8 mouse cellular contexts compared by ENCODE assay signal in genomic region chrX:100625802-100626793, GRCm38 (mm10). TPM values are rescaled to one million over a fixed set of nuclear protein-coding genes. Genes with fewer than 3 reads are reported as not detected.
DNase-seq lines count a peak whose midpoint lies in the region; ATAC-seq and TF ChIP-seq lines count a peak whose summit lies in the region.

Gene Pdzd11 (minus strand): TSS chrX:100626568.

- WGBS in heart, embryonic 12.5 days, result 18% methylated on average over 62 of the region's 62 CpGs
- WGBS in kidney, postnatal 0 days, result 26% methylated on average over 61 of the region's 62 CpGs
- 21% methylated on average over 62 of the region's 62 CpGs for WGBS in liver, embryonic 11.5 days
- 20% methylated on average over 61 of the region's 62 CpGs for WGBS in stomach, embryonic 14.5 days

- no peaks in the 10 kb centered on the region for H3K9me3 ChIP-seq in heart, embryonic 12.5 days (replicated peaks)
- H3K9me3 ChIP-seq in kidney, postnatal 0 days (replicated peaks; ENCODE audit: low read length), result no peaks in the 10 kb centered on the region
- H3K9me3 ChIP-seq in liver, embryonic 11.5 days (ENCODE audit: control insufficient read depth, low read length), result no peaks in the 10 kb centered on the region
- H3K9me3 ChIP-seq in stomach, embryonic 14.5 days (ENCODE audit: control insufficient read depth, low read depth, low read length), result no peaks in the 10 kb centered on the region

- ATAC-seq in erythroid progenitor cell, adult 5-6 weeks (replicated peaks; ENCODE audit: low FRiP score, poor library complexity, severe bottlenecking), result peak; percentile 99
- peak; percentile 99 for ATAC-seq in heart, embryonic 12.5 days (ENCODE audit: insufficient number of reproducible peaks, low FRiP score)
- peak; percentile 99 for ATAC-seq in kidney, postnatal 0 days (replicated peaks; ENCODE audit: low FRiP score, low read depth)
- peak; percentile 96 for ATAC-seq in liver, embryonic 11.5 days (replicated peaks; ENCODE audit: low FRiP score)
- peak; percentile 100 for ATAC-seq in stomach, embryonic 14.5 days (ENCODE audit: insufficient number of reproducible peaks, insufficient read depth, low FRiP score, low read depth)

- TF ChIP-seq CTCF in kidney, postnatal 0 days (IDR thresholded peaks at IDR 0.05; ENCODE audit: low read depth), result no peak

- peak within 1 kb of the TSS; percentile 65 for H3K4me3 ChIP-seq in heart, embryonic 12.5 days
- peak within 1 kb of the TSS; percentile 57 for H3K4me3 ChIP-seq in kidney, postnatal 0 days (replicated peaks; ENCODE audit: low read depth, low read length)
- peak within 1 kb of the TSS; percentile 80 for H3K4me3 ChIP-seq in liver, embryonic 11.5 days (ENCODE audit: low read depth, low read length)
- peak within 1 kb of the TSS; percentile 55 for H3K4me3 ChIP-seq in stomach, embryonic 14.5 days (ENCODE audit: low read depth, low read length)

- H3K4me2 ChIP-seq in heart, embryonic 12.5 days, result peak within 1 kb of the TSS; percentile 70
- peak within 1 kb of the TSS; percentile 73 for H3K4me2 ChIP-seq in kidney, postnatal 0 days (ENCODE audit: low read length)
- peak within 1 kb of the TSS; percentile 72 for H3K4me2 ChIP-seq in liver, embryonic 11.5 days
- H3K4me2 ChIP-seq in stomach, embryonic 14.5 days (replicated peaks; ENCODE audit: low read depth, low read length), result peak within 1 kb of the TSS; percentile 56

- peaks cover 7% of the 10 kb centered on the region; the same call in 1 of the 2 replicates for H3K4me1 ChIP-seq in heart, embryonic 12.5 days (replicated peaks)
- no peaks in the 10 kb centered on the region for H3K4me1 ChIP-seq in kidney, postnatal 0 days (replicated peaks; ENCODE audit: insufficient read depth, low read length)
- H3K4me1 ChIP-seq in liver, embryonic 11.5 days (replicated peaks; ENCODE audit: control insufficient read depth, insufficient read depth, low read length), result no peaks in the 10 kb centered on the region
- 0 out of 2 replicates have a peak, but pooled peaks cover 4% of the 10 kb centered on the region for H3K4me1 ChIP-seq in stomach, embryonic 14.5 days (ENCODE audit: control insufficient read depth, insufficient read depth, low read length)

- no peaks in the 10 kb centered on the region for H3K27me3 ChIP-seq in heart, embryonic 12.5 days (replicated peaks)
- no peaks in the 10 kb centered on the region for H3K27me3 ChIP-seq in kidney, postnatal 0 days (ENCODE audit: insufficient read depth, low read length)
- peaks cover 2% of the 10 kb centered on the region; the same call in 1 of the 2 replicates for H3K27me3 ChIP-seq in liver, embryonic 11.5 days (replicated peaks; ENCODE audit: control insufficient read depth, insufficient read depth, low read length)
- no peaks in the 10 kb centered on the region for H3K27me3 ChIP-seq in stomach, embryonic 14.5 days (ENCODE audit: control insufficient read depth, insufficient read depth, low read length)

- H3K27ac ChIP-seq in heart, embryonic 12.5 days (ENCODE audit: poor library complexity, severe bottlenecking), result peak within 1 kb of the TSS; percentile 85
- peak within 1 kb of the TSS; percentile 64 for H3K27ac ChIP-seq in kidney, postnatal 0 days
- H3K27ac ChIP-seq in liver, embryonic 11.5 days (ENCODE audit: low read depth, low read length), result peak within 1 kb of the TSS; percentile 87
- H3K27ac ChIP-seq in stomach, embryonic 14.5 days (ENCODE audit: low read length), result peak within 1 kb of the TSS; percentile 69; the same call in 1 of the 2 replicates

- peaks cover 11% of the 10 kb centered on the region for H3K36me3 ChIP-seq in heart, embryonic 12.5 days
- H3K36me3 ChIP-seq in kidney, postnatal 0 days (ENCODE audit: insufficient read depth, low read length), result no peaks in the 10 kb centered on the region
- H3K36me3 ChIP-seq in liver, embryonic 11.5 days (ENCODE audit: control insufficient read depth, insufficient read depth, low read length), result no peaks in the 10 kb centered on the region
- no peaks in the 10 kb centered on the region for H3K36me3 ChIP-seq in stomach, embryonic 14.5 days (ENCODE audit: control insufficient read depth, insufficient read depth, low read length)

- peak within 1 kb of the TSS; percentile 90 for H3K9ac ChIP-seq in heart, embryonic 12.5 days
- H3K9ac ChIP-seq in kidney, postnatal 0 days (ENCODE audit: low read depth, low read length), result peak within 1 kb of the TSS; percentile 64
- H3K9ac ChIP-seq in liver, embryonic 11.5 days (ENCODE audit: low read depth, low read length), result peak within 1 kb of the TSS; percentile 86
- peak within 1 kb of the TSS; percentile 50; the same call in 1 of the 2 replicates for H3K9ac ChIP-seq in stomach, embryonic 14.5 days (replicated peaks; ENCODE audit: low read depth, low read length)

- DNase-seq in CD4-positive helper T cell, adult 2 months (ENCODE audit: low read depth, low spot score), result peak; percentile 93
- DNase-seq in brain, embryonic 18.5 days (ENCODE audit: low read depth, low spot score), result peak; percentile 80
- DNase-seq in kidney, postnatal 0 days (ENCODE audit: low spot score), result peak; percentile 94
- DNase-seq in liver, embryonic 11.5 days (ENCODE audit: low spot score), result peak; percentile 77
- peak; percentile 90 for DNase-seq in naive thymus-derived CD4-positive, alpha-beta T cell, adult 2 months (ENCODE audit: low read depth)

RNA-seq across cellular contexts. Expression of gene Pdzd11, which starts in this region (rescaled TPM):
- total RNA-seq in erythroid progenitor cell, adult 5-6 weeks (2015; ENCODE audit: low replicate concordance), result 84.3 and 91.5 TPM in 2 replicates
- 49.3 and 52.7 TPM in 2 replicates for total RNA-seq in erythroid progenitor cell, adult 5-6 weeks (2017; ENCODE audit: low replicate concordance)
- polyA plus RNA-seq in heart, embryonic 12.5 days (2016; fragmentation: Nextera tagmentation; extraction: Ambion mirVana), result 90.1 and 92.0 TPM in 2 replicates
- polyA plus RNA-seq in kidney, postnatal 0 days (2015; fragmentation: Nextera tagmentation; extraction: Ambion mirVana), result 92.4 and 94.4 TPM in 2 replicates
- 88.5 and 97.0 TPM in 2 replicates for polyA plus RNA-seq in liver, embryonic 11.5 days (2014; fragmentation: Nextera tagmentation; extraction: Ambion mirVana)
- polyA plus RNA-seq in stomach, embryonic 14.5 days (2014; fragmentation: Nextera tagmentation; extraction: Ambion mirVana), result 85.5 and 96.6 TPM in 2 replicates

Comparison
In these comparisons a context has a peak if more than half of its experiments do, and no peak if none do; other contexts are left out.
1. Peak in every context shown above with its lines: DNase-seq, ATAC-seq, H3K4me3 ChIP-seq and H3K27ac ChIP-seq.